Mouse (Mus musculus) intestine, embryonic 14.5 days (tissue): Measurements from ENCODE around the gene Ezr. TPM values are rescaled to one million over a fixed set of nuclear protein-coding genes. Genes with fewer than 3 reads are reported as not detected.
"Not testable (repeated sequence)": the region's sequence is repeated elsewhere in the genome, so short reads cannot be mapped to it uniquely, and the experiment has no call there.

Experiments used
- ATAC-seq: fragments of 200-750 bp; cut with Nextera tagmentation; replicated peaks from 2 replicates; pipeline ENCODE4 v1.8.0; 2017; ENCODE audit warnings: low read depth, moderate number of reproducible peaks, moderate TSS enrichment, moderate library complexity; ENCODE audit not compliant: low FRiP score, low TSS enrichment
- DNase-seq: peaks from one replicate; pipeline ENCODE4 v3.0.0-alpha.2; 2018; ENCODE audit warnings: low spot score
- H3K27ac ChIP-seq: fragments of 300-500 bp; sonication (generic); 2 replicates; pipeline ENCODE4 v1.5.1; 2014; ENCODE audit warnings: low read depth, mild to moderate bottlenecking, control low read depth
- H3K27me3 ChIP-seq: fragments of 300-500 bp; sonication (generic); replicated peaks from 2 replicates; pipeline ENCODE4 v1.6.1; 2014; ENCODE audit warnings: low read length, control low read depth; ENCODE audit not compliant: control insufficient read depth, insufficient read depth
- H3K36me3 ChIP-seq: fragments of 300-500 bp; sonication (generic); 2 replicates; pipeline ENCODE4 v1.6.1; 2014; ENCODE audit warnings: low read length, control low read depth; ENCODE audit not compliant: control insufficient read depth, insufficient read depth
- H3K4me1 ChIP-seq: fragments of 300-500 bp; sonication (generic); replicated peaks from 2 replicates; pipeline ENCODE4 v1.6.1; 2014; ENCODE audit warnings: low read length, control low read depth, mixed read lengths; ENCODE audit not compliant: control insufficient read depth, insufficient read depth
- H3K4me2 ChIP-seq: fragments of 300-500 bp; sonication (generic); 2 replicates; pipeline ENCODE4 v1.6.1; 2014; ENCODE audit warnings: low read length
- H3K4me3 ChIP-seq: fragments of 300-500 bp; sonication (generic); 2 replicates; pipeline ENCODE4 v1.5.1; 2014; ENCODE audit warnings: low read depth, low read length, control low read depth, mixed read lengths
- H3K9ac ChIP-seq: fragments of 300-500 bp; sonication (generic); 2 replicates; pipeline ENCODE4 v1.6.1; 2014; ENCODE audit warnings: mild to moderate bottlenecking, low read length
- H3K9me3 ChIP-seq: fragments of 300-500 bp; sonication (generic); 2 replicates; pipeline ENCODE4 v1.6.1; 2016; ENCODE audit warnings: low read length, control low read depth; ENCODE audit not compliant: control insufficient read depth
- WGBS: fragments of 180-500 bp; shearing (Covaris S2); extraction: QIAGEN DNeasy Blood & Tissue Kit; methylation state at CpG from one replicate; pipeline ENCODE4 v1.1.7; 2014; 5-methylcytosine and 5-hydroxymethylcytosine counted together
- polyA plus RNA-seq: library from polyadenylated mRNA; unstranded; fragments of >200 nt; fragmentation: Nextera tagmentation; extraction: Ambion mirVana; gene quantifications from 2 replicates; pipeline ENCODE4 v1.2.1, GENCODE M21; 2014

Ezr gene
- polyA plus RNA-seq, 1 experiment from 2014 or later, result 176 TPM

DNA sequence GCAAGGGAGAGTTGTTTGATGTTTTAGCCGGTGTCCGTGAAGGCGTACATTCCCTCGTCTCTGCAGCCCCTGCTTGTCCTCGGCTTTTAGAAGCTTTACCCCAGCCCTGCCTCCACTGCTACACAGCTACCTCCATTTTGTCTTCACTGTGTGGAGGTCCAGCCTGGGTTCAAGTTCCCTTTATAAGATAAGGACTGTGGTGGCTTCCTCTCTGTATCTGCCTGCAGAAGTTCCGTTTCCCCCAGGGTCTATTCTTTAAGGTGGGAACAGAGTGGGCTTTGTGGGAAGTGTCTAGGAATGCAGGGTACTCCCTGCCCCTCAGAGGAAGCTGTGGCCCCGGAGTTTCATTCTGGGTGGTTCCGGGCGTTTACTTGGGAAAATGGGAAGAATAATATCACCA lies 86.9 kb downstream of the Ezr start:
- not testable (repeated sequence) for H3K9ac ChIP-seq, H3K27ac ChIP-seq, H3K4me1 ChIP-seq, DNase-seq, H3K27me3 ChIP-seq, H3K4me2 ChIP-seq, H3K9me3 ChIP-seq, ATAC-seq, H3K4me3 ChIP-seq, H3K36me3 ChIP-seq
- WGBS, result 74% methylated on average over 9 of the region's 9 CpGs

- WGBS, result 10% methylated on average over 2 of the region's 2 CpGs
- not testable (repeated sequence) for H3K36me3 ChIP-seq, H3K4me3 ChIP-seq, ATAC-seq, H3K27ac ChIP-seq, H3K4me1 ChIP-seq, H3K27me3 ChIP-seq, H3K4me2 ChIP-seq, H3K9ac ChIP-seq, H3K9me3 ChIP-seq
- peak; percentile 64 for DNase-seq
These were observed 91.0 kb downstream of the Ezr start for GRCm38 (mm10) chr17:6691596-6691995.

DNA sequence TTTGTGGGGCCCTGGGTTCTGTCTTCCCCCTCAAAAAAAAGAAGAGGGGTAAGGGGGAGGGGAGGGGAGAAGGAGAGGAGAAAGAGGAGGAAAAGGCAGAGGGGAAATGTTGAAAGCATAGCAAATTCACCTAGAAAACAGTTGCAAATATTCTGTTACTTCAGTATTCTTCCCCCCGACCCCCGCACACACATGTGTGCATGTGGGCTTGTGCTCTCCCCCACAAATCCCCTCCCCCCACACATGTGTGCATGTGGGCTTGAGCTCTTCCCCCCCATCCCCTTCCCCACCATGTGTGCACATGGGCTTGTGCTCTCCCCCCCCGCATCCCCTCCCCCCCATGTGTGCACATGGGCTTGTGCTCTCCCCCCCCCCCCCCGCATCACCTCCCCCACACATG lies 93.2 kb downstream of the Ezr start:
- not testable (repeated sequence) for ATAC-seq, H3K4me1 ChIP-seq, H3K27me3 ChIP-seq, H3K4me2 ChIP-seq, H3K4me3 ChIP-seq, H3K9me3 ChIP-seq, DNase-seq, H3K36me3 ChIP-seq, H3K27ac ChIP-seq, H3K9ac ChIP-seq
- WGBS, result 100% methylated on average over 3 of the region's 4 CpGs

Other genes with a start within 250 kb of the Ezr start
- 36.1 and 44.8 TPM in 2 replicates for gene Dynlt1c, start 181.1 kb downstream of the Ezr start, polyA plus RNA-seq
- 323 and 326 TPM in 2 replicates for gene Dynlt1f, start 126.9 kb downstream of the Ezr start, polyA plus RNA-seq
- gene Sytl3, start 123.7 kb downstream of the Ezr start, polyA plus RNA-seq, result 0.47 and 0.60 TPM in 2 replicates
- 42.6 and 45.6 TPM in 2 replicates for gene Rsph3b, start 165.9 kb upstream of the Ezr start, polyA plus RNA-seq
- gene Tagap1, start 178.4 kb upstream of the Ezr start, polyA plus RNA-seq, result 62.2 and 66.8 TPM in 2 replicates
- 207 and 216 TPM in 2 replicates for gene Rnaset2b, start 187.8 kb upstream of the Ezr start, polyA plus RNA-seq
- gene Gm49721, start 196.1 kb upstream of the Ezr start, polyA plus RNA-seq, result 0.08 and 0.30 TPM in 2 replicates
- not detected in 2 replicates for gene Gm1604a, start 242.8 kb upstream of the Ezr start, polyA plus RNA-seq